Mouse (Mus musculus) kidney, embryonic 15.5 days (tissue): Measurements from ENCODE around the gene Exph5. TPM values are rescaled to one million over a fixed set of nuclear protein-coding genes. Genes with fewer than 3 reads are reported as not detected.
A peak's percentile ranks its signal among the peaks of the same experiment; 100 is the strongest.

ENCODE experiments used
- ATAC-seq: fragments of 200-750 bp; cut with Nextera tagmentation; replicated peaks from 2 replicates; pipeline ENCODE4 v1.8.0; 2017; ENCODE audit warnings: moderate TSS enrichment; ENCODE audit not compliant: low FRiP score
- H3K27ac ChIP-seq: fragments of 300-500 bp; sonication (generic); 2 replicates; pipeline ENCODE4 v1.5.1; 2015; ENCODE audit warnings: mild to moderate bottlenecking, inconsistent platforms
- H3K27me3 ChIP-seq: fragments of 300-500 bp; sonication (generic); 2 replicates; pipeline ENCODE4 v1.6.1; 2015; ENCODE audit warnings: inconsistent platforms
- H3K36me3 ChIP-seq: fragments of 300-500 bp; sonication (generic); 2 replicates; pipeline ENCODE4 v1.6.1; 2015; ENCODE audit warnings: inconsistent platforms
- H3K4me1 ChIP-seq: fragments of 300-500 bp; sonication (generic); 2 replicates; pipeline ENCODE4 v1.6.1; 2015; ENCODE audit warnings: inconsistent platforms
- H3K4me2 ChIP-seq: fragments of 300-500 bp; sonication (generic); 2 replicates; pipeline ENCODE4 v1.6.1; 2015; ENCODE audit warnings: moderate library complexity, mild to moderate bottlenecking, inconsistent platforms
- H3K4me3 ChIP-seq: fragments of 300-500 bp; sonication (generic); replicated peaks from 2 replicates; pipeline ENCODE4 v1.5.1; 2015; ENCODE audit warnings: mild to moderate bottlenecking, inconsistent platforms
- H3K9ac ChIP-seq: fragments of 300-500 bp; sonication (generic); 2 replicates; pipeline ENCODE4 v1.6.1; 2015; ENCODE audit warnings: mild to moderate bottlenecking, inconsistent platforms
- H3K9me3 ChIP-seq: fragments of 300-500 bp; sonication (generic); replicated peaks from 2 replicates; pipeline ENCODE4 v1.6.1; 2016; ENCODE audit warnings: inconsistent platforms
- WGBS: fragments of 180-500 bp; shearing (Covaris S2); methylation state at CpG from one replicate; pipeline ENCODE4 v1.1.7; 2015; ENCODE audit warnings: mixed read lengths; 5-methylcytosine and 5-hydroxymethylcytosine counted together
- polyA plus RNA-seq: library from polyadenylated mRNA; unstranded; fragments of >200 nt; fragmentation: Nextera tagmentation; extraction: Ambion mirVana; gene quantifications from 2 replicates; pipeline ENCODE4 v1.2.1, GENCODE M21; 2015

Exph5 gene
- polyA plus RNA-seq, 1 experiment from 2014 or later = 1.9 TPM

DNA sequence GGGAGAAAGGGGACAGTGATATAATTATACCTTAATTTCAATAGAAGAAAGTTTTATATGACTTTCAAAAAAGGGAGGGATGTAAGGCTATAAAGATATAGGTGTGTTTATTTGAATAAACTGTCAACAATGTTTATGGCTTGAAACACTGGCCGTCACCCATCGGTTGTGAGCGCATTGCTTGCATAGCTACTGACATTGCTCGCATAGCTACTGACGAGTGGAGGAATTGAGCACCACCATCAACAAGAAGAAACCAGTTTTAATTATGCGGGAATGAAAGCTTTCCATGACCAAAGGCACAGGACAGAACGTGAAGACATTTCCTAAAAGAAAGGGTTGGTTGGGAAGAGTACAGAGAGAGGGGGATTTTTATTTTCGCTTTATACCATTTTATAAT is 99.7 kb downstream of the Exph5 start:
- Histone ChIP-seq H3K27ac (0 out of 2 replicates have a peak overlapping the region, but pooled peaks have one; percentile 51), H3K9me3 (no peaks in the 10 kb centered on the region), H3K36me3 (peaks cover 9% of the 10 kb centered on the region), H3K4me3 (no peak overlapping the region), H3K4me1 (peaks cover 41% of the 10 kb centered on the region), H3K4me2 (no peak overlapping the region), H3K9ac (no peak overlapping the region), H3K27me3 (no peaks in the 10 kb centered on the region)
- 70% methylated on average over 8 of the region's 8 CpGs for WGBS
- no peak for ATAC-seq

DNA sequence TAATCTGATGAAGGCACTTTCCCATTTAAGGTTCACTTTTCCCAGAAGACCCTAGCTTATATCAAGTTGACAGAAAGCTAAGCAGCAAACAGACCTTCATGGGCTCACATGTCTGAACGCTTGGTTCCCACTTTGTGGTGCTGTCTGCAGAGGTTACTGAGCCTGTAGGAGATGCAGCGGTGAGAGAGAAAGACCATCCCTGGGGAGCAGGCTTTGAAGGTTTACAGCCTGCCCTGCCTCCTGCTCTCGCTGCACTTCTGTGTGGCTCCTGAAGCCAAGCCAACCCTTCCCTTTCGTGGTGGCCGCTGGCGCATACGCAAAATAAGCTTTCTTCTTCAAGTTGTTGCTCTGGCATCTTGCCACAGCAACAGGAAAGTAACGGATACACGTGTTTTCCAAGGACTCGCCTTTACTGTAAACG is 100.8 kb downstream of the Exph5 start, which contains the start of gene 4930550C14Rik:
Gene 4930550C14Rik, plus strand, starts transcription at position 35 of the 421 bp plus-strand sequence.
- H3K4me3 ChIP-seq = peak within 1 kb of the TSS; percentile 20
- peak; percentile 16; the same call in 1 of the 2 replicates for ATAC-seq
- peak within 1 kb of the TSS; percentile 55 for H3K4me2 ChIP-seq
- H3K27me3 ChIP-seq = no peaks in the 10 kb centered on the region
- H3K9ac ChIP-seq = peak within 1 kb of the TSS; percentile 17; the same call in 1 of the 2 replicates
- H3K4me1 ChIP-seq = peaks cover 41% of the 10 kb centered on the region
- H3K9me3 ChIP-seq = no peaks in the 10 kb centered on the region
- H3K36me3 ChIP-seq = peaks cover 6% of the 10 kb centered on the region
- H3K27ac ChIP-seq = peak within 1 kb of the TSS; percentile 80
- 5% methylated on average over 11 of the region's 11 CpGs for WGBS

DNA sequence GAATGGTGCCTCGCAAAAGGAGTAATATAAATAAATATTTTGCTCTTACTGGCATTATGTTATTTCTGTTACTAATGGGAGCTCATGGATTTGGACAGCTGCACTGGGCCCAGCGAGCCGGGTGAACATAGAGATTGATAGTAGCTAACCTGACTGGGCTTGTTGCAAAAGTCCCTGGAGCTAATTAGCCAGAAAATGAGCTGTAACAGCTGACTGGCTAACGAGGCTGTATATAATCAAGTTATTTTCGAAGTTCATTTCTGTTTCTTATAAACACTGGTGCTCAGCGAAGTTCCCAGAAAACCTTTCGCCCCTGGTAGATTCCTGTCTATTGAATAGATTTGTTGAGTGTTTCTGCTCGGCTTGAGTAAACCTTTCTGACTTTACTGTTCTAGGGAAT is 101.5 kb downstream of the Exph5 start:
- WGBS = 44% methylated on average over 8 of the region's 8 CpGs
- no peaks in the 10 kb centered on the region for H3K9me3 ChIP-seq

DNA sequence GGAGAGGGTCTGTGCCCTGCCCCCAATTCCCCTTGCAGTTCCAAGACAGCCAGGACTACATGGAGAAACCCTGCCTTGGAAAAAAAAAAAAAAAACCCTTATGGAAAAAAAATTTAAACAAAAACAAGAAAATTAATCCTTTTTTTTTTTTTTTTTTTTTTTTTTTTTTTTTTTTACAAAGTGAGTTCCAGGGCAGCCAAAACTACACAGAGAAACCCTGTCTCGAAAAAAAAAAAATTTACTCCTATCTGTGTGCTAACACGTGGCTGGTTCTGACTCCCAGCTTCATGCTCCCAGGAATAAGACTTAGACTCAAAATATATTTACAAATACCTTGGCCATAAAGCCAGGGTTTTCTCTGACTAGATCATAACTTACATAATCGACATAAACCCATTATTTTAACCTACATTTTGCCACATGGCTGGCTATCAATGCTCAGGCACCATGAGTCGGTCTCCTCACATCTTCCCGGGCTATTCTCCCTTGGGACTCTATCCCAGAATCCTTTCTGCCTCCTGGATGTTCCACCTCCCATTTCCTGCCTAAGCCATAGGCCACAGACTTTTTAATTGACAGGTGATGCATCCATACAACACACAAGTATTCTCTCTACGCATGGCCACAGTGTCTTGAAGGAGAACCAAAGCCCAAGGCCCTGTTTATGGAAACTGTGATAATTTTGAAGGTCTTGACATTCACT is 102.7 kb downstream of the Exph5 start:
- no peak for ATAC-seq
- WGBS = 85% methylated on average over 6 of the region's 6 CpGs
- no peaks in the 10 kb centered on the region for H3K9me3 ChIP-seq
- no peak overlapping the region for H3K9ac ChIP-seq
- peak overlapping the region; percentile 71; the same call in 1 of the 2 replicates for H3K4me2 ChIP-seq
- peaks cover 6% of the 10 kb centered on the region for H3K36me3 ChIP-seq
- no peak overlapping the region for H3K4me3 ChIP-seq
- peaks cover 38% of the 10 kb centered on the region for H3K4me1 ChIP-seq
- 0 out of 2 replicates have a peak overlapping the region, but pooled peaks have one; percentile 81 for H3K27ac ChIP-seq
- H3K27me3 ChIP-seq = no peaks in the 10 kb centered on the region

More for the DNA sequence above, 101.5 kb downstream of the Exph5 start:
- Histone ChIP-seq H3K27me3 (no peaks in the 10 kb centered on the region), H3K27ac (peak overlapping the region; percentile 80), H3K36me3 (peaks cover 6% of the 10 kb centered on the region), H3K4me2 (peak overlapping the region; percentile 55), H3K4me3 (peak overlapping the region; percentile 20; the same call in 1 of the 2 replicates), H3K9ac (no peak overlapping the region), H3K4me1 (peaks cover 41% of the 10 kb centered on the region)
- ATAC-seq = no peak; the same call in 1 of the 2 replicates

DNA sequence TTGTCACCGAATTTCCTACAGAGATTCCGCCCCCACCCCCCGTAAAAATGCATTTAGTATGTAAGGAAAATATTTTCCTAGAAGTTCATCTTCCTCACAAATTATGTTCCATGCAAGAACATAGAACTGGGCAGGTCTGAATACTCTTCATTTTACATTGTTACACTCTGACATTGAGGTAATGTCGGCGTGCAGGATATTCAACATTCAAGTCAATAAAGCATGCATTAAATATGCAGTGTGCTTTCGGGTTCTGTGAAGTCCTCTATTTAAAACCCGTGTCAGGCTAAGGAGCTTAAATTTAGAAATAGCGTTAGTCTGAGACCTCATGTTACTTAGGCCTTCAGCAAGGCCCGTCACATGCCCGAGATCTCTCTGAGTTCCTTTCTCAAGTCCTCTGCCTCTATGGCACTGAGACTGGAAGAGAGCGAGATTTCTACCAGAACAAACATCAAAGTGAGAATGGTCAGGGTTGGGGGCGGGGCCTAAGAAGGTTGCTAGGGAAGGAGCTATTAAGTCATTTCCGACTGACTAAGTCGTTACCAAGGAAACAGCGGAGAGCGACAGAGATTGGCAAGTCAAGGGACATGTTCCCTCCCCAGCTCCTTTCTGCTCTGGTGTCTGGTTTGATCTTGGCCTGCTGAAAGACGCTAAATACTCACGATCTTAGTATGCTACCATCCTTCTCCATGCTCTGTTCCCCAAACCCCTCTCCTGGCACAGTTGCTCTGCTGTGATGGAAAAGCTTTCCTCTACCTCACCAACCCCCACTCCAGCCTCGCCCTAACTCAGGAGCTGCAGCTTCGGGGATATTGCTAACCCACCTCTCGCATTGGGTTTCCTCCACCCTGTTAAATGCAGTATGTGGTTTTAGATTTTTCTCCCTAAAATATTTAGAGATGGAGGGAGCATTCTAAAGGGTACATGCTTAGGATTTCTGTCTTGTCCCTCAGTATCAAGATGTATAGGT is 103.6 kb downstream of the Exph5 start:
- H3K4me3 ChIP-seq = peak overlapping the region; percentile 51
- H3K27ac ChIP-seq = peak overlapping the region; percentile 81
- peaks cover 38% of the 10 kb centered on the region for H3K4me1 ChIP-seq
- H3K36me3 ChIP-seq = no peaks in the 10 kb centered on the region
- H3K27me3 ChIP-seq = no peaks in the 10 kb centered on the region
- H3K4me2 ChIP-seq = peak overlapping the region; percentile 71
- WGBS = 23% methylated on average over 21 of the region's 21 CpGs
- peak; percentile 87 for ATAC-seq
- H3K9me3 ChIP-seq = no peaks in the 10 kb centered on the region
- H3K9ac ChIP-seq = peak overlapping the region; percentile 42; the same call in 1 of the 2 replicates

DNA sequence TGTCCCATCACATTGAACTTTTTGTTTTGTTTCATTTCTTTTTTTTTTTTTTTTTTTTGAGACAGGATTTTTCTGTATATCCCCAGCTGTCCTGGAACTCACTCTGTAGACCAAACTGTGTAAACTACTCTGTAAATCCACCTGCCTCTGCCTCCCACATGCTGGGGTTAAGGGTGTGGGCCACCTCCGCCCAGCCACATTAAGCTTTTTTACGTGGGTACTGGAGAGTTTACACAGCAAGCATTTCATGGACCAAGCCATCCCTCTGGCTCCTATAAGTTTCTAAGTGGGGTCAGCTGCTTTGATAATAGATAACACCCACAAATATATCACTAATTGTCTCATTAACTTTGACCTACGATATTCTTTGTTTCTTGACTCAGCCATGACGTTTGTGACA is 107.1 kb downstream of the Exph5 start:
- Histone ChIP-seq H3K36me3 (no peaks in the 10 kb centered on the region), H3K4me1 (peaks cover 20% of the 10 kb centered on the region), H3K4me3 (no peak overlapping the region), H3K9ac (no peak overlapping the region), H3K4me2 (no peak overlapping the region), H3K27ac (no peak overlapping the region), H3K27me3 (no peaks in the 10 kb centered on the region), H3K9me3 (no peaks in the 10 kb centered on the region)
- ATAC-seq = no peak
- 68% methylated on average over 4 of the region's 4 CpGs for WGBS

DNA sequence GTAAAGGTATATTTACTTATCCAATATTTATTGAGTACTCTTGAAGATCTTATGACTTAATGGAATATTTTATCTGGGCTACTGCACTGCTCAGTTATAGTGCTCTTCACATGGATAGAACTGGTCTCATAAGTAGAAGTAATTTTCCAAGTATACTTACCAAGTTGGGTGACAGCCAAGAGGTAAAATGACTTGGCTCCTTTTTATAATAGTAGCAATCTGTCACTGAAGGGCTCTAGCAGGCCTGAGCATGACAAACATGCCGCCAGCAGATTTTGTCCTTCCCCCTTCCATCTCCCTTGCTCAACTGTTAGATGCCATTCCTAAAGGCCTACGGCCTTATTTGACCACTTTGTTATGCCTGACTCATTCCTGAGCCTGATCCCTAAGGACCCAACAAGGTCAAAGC is 107.5 kb downstream of the Exph5 start:
- no peak for ATAC-seq
- no peak overlapping the region for H3K9ac ChIP-seq
- no peaks in the 10 kb centered on the region for H3K36me3 ChIP-seq
- no peaks in the 10 kb centered on the region for H3K27me3 ChIP-seq
- H3K4me3 ChIP-seq = no peak overlapping the region
- no peaks in the 10 kb centered on the region for H3K9me3 ChIP-seq
- no peak overlapping the region for H3K27ac ChIP-seq
- H3K4me1 ChIP-seq = peaks cover 17% of the 10 kb centered on the region
- no peak overlapping the region for H3K4me2 ChIP-seq
- WGBS = 71% methylated on average over 2 of the region's 2 CpGs

DNA sequence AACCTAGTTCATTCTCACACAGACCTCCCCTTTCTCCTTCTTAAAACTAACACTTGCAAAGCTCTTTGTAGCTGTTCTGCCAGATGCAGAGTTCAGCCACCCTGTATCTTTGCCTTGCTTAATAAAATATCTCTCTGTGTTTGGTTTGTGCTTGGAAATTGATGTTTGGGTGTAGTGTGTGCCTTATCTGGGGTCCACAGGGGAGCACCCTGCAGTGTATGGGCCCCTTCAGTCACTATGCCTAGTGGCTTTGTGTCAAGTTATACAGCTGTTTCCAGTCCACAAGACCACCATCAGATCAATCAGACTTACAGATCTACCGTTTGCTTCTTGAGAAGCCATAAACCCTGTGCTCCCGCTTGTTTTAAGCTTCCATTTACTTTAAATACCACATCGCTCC is 108.0 kb downstream of the Exph5 start:
- H3K27ac ChIP-seq = no peak overlapping the region
- WGBS = 71% methylated on average over 3 of the region's 3 CpGs

DNA sequence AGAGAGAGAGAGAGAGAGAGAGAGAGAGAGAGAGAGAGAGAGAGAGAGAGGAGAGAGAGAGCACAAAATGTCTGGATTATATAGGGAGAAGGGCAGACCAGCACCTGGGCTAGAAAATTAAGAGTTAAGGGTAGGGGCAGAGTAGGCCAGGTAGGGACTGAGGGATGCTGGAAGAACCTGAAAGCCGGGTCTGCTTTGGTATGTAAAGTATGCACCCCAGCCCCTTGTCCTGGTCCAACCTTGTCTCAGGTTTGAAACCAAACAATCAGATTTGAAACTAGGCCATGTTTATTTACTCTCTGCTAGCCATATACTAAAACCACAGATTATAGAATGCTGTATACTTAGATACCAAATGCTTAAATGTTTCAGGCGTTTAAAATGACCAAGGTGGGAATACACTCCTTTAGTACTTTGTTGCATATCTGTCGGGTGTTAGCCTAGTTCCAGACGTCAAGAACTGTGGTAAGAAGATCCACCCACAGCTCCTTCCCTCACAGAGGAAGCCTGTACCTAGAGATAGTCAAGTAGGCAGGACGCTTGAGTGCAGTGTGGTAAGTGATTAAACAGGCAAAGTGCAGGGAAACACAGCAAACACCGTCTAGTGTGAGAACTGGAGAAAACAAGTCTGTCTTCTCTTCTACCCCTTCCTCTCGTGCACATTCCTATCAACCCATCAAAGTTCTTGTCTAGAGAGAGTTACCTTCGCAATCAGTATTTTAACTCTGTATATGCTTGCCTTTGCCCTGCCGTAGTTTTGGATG is 120.8 kb downstream of the Exph5 start:
- no peak overlapping the region for H3K4me3 ChIP-seq
- H3K9me3 ChIP-seq = 0 out of 2 replicates have a peak, but pooled peaks cover 3% of the 10 kb centered on the region
- no peak overlapping the region for H3K4me2 ChIP-seq
- ATAC-seq = peak; percentile 46; the same call in 1 of the 2 replicates
- no peak overlapping the region for H3K27ac ChIP-seq
- H3K36me3 ChIP-seq = no peaks in the 10 kb centered on the region
- H3K9ac ChIP-seq = no peak overlapping the region
- H3K27me3 ChIP-seq = no peaks in the 10 kb centered on the region
- WGBS = 65% methylated on average over 9 of the region's 9 CpGs
- no peaks in the 10 kb centered on the region for H3K4me1 ChIP-seq

More for the DNA sequence above, 108.0 kb downstream of the Exph5 start:
- no peaks in the 10 kb centered on the region for H3K9me3 ChIP-seq
- H3K9ac ChIP-seq = no peak overlapping the region
- no peaks in the 10 kb centered on the region for H3K27me3 ChIP-seq
- H3K4me3 ChIP-seq = no peak overlapping the region
- ATAC-seq = no peak
- peaks cover 15% of the 10 kb centered on the region for H3K4me1 ChIP-seq
- H3K4me2 ChIP-seq = no peak overlapping the region
- H3K36me3 ChIP-seq = no peaks in the 10 kb centered on the region

DNA sequence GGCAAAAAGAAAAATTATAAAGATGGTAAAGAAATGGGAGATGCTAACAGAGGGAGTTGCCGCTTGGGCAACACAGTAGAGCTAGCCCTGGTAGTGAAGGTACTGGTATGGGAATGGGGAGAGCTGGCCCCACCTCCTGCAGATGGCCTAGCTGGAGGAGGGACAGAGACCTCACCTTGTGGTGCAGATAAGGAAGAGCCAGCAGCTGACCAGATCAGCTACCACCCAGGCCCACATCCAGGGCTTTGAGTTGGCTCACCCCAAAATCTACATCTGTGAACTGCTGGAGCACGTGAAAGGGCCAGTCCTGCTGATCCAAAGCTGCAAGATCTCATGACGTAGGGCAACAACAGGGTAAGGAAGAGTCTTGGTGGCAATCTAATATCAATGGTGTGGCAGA is 125.3 kb downstream of the Exph5 start:
- Histone ChIP-seq H3K27ac (no peak overlapping the region), H3K36me3 (no peaks in the 10 kb centered on the region), H3K4me3 (no peak overlapping the region), H3K4me2 (no peak overlapping the region), H3K9ac (no peak overlapping the region), H3K27me3 (no peaks in the 10 kb centered on the region), H3K4me1 (no peaks in the 10 kb centered on the region), H3K9me3 (no peaks in the 10 kb centered on the region)
- ATAC-seq = no peak
- 91% methylated on average over 3 of the region's 3 CpGs for WGBS
